Mouse (Mus musculus): ENCODE measurements at regions not wholly inside any gene's neighbourhood (a gene's known extent, or its start where the extent isn't known, plus 50 kb on each side); places are given as distances from the start of the nearest gene placed in this dataset.
A peak's percentile ranks its signal among the peaks of the same experiment; 100 is the strongest.
"Not testable (repeated sequence)": the region's sequence is repeated elsewhere in the genome, so short reads cannot be mapped to it uniquely, and the experiment has no call there.

DNA sequence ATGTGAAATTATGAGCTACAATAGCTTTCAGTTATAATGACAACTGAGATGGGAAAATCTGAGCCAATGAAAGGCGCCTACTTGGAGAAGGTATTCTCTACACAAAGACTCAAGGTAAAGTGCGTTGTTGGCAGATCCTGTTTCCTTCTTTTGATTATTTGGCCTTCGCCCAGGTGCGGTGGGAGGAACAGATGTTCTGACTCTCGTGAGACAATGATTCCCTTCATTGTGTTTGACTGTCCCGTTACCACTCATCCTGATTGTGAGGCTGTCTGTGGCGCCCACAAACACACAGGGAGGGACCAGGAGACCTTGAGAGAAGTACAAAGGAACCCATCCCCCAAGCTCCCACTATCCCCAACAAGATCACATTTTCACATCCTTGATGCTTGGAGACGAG, 92.6 kb upstream of the Gm9887 start:
- H3K9me3 ChIP-seq (ENCODE audit: control insufficient read depth, low read length) = no peaks in the 10 kb centered on the region
- WGBS = 87% methylated on average over 8 of the region's 8 CpGs

GRCm38 (mm10) chr12:69463327-69463726, 91.1 kb upstream of the Gm9887 start:
- WGBS = 97% methylated on average over 6 of the region's 6 CpGs
- not testable (repeated sequence) for DNase-seq (ENCODE audit: low spot score); H3K27me3 ChIP-seq (ENCODE audit: control insufficient read depth, insufficient read depth, low read length); H3K4me3 ChIP-seq (ENCODE audit: low read depth, low read length); H3K4me2 ChIP-seq (ENCODE audit: low read depth); H3K27ac ChIP-seq (ENCODE audit: low read depth, low read length); H3K9ac ChIP-seq (ENCODE audit: low read length); ATAC-seq (ENCODE audit: insufficient read depth, low FRiP score, low TSS enrichment); H3K4me1 ChIP-seq (ENCODE audit: control insufficient read depth, insufficient read depth, low read length); H3K36me3 ChIP-seq (ENCODE audit: control insufficient read depth, insufficient read depth, low read length); H3K9me3 ChIP-seq (ENCODE audit: control insufficient read depth, low read length)

More for the DNA sequence above, 92.6 kb upstream of the Gm9887 start:
- Histone ChIP-seq H3K27me3 (ENCODE audit: control insufficient read depth, insufficient read depth, low read length) (no peaks in the 10 kb centered on the region), H3K4me2 (ENCODE audit: low read depth) (no peak overlapping the region), H3K36me3 (ENCODE audit: control insufficient read depth, insufficient read depth, low read length) (no peaks in the 10 kb centered on the region), H3K4me3 (ENCODE audit: low read depth, low read length) (no peak overlapping the region), H3K4me1 (ENCODE audit: control insufficient read depth, insufficient read depth, low read length) (0 out of 2 replicates have a peak, but pooled peaks cover 2% of the 10 kb centered on the region), H3K9ac (ENCODE audit: low read length) (no peak overlapping the region), H3K27ac (ENCODE audit: low read depth, low read length) (no peak overlapping the region)
- DNase-seq (ENCODE audit: low spot score) (no peak), ATAC-seq (ENCODE audit: insufficient read depth, low FRiP score, low TSS enrichment) (no peak)

DNA sequence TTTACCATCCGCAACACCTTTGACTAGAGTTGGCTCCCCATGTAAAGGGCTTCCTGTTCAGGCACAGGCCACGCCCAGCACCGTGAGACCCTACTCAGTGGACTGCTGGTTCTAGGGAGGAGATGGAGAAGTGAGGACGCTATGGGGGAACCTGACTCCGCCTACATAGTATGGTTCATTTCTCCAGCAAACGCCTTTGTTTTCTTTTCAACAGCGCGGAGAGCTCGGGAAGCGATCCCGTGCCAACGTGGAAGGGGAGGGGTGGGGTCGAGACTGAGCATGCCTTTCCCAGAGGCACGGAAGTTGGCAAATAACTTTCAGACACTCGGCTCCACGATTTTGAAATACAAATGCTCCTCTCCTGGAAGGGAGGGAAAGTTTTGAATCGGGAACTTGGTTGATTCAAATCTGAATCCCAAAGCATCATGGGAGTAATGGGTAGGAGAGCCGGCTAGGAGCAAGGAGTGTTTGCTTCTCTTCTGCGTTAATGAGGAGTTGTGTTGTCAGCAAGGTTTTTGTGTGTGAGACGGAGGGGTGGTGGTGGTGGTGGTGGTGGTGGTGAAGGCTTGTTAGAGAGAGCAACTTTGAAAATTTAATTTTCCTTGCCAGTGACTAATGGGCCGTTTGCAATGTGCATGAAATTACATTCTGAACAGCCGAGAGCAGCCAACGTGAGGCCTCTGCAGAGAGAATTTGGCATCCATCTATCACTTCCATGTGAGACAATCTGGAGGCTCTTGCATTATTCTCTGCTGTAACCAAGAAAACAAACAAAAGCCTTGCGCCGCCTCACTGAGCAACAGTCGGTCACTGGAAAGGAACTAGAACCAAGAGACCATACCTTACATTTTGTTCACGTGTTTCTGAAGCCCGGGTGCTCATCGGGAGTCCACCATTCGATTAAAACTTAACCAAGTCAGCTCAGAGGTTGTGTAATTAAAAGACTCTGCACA, 89.9 kb upstream of the Gm9887 start:
- Histone ChIP-seq H3K4me2 (ENCODE audit: low read depth) (peak overlapping the region; percentile 41), H3K4me1 (ENCODE audit: control insufficient read depth, insufficient read depth, low read length) (0 out of 2 replicates have a peak, but pooled peaks cover 2% of the 10 kb centered on the region), H3K4me3 (ENCODE audit: low read depth, low read length) (peak overlapping the region; percentile 26), H3K36me3 (ENCODE audit: control insufficient read depth, insufficient read depth, low read length) (no peaks in the 10 kb centered on the region), H3K27me3 (ENCODE audit: control insufficient read depth, insufficient read depth, low read length) (no peaks in the 10 kb centered on the region), H3K9ac (ENCODE audit: low read length) (peak overlapping the region; percentile 46; the same call in 1 of the 2 replicates), H3K9me3 (ENCODE audit: control insufficient read depth, low read length) (no peaks in the 10 kb centered on the region), H3K27ac (ENCODE audit: low read depth, low read length) (no peak overlapping the region; the same call in 1 of the 2 replicates)
- 19% methylated on average over 30 of the region's 30 CpGs for WGBS
- DNase-seq (ENCODE audit: low spot score) = peak; percentile 73
- ATAC-seq (ENCODE audit: insufficient read depth, low FRiP score, low TSS enrichment) = peak; percentile 85

- H3K4me3 ChIP-seq (ENCODE audit: low read depth, low read length) = no peak overlapping the region
- H3K27ac ChIP-seq (ENCODE audit: low read depth, low read length) = no peak overlapping the region
- no peak overlapping the region for H3K9ac ChIP-seq (ENCODE audit: low read length)
- H3K27me3 ChIP-seq (ENCODE audit: control insufficient read depth, insufficient read depth, low read length) = no peaks in the 10 kb centered on the region
- WGBS = 73% methylated on average over 3 of the region's 3 CpGs
- H3K4me2 ChIP-seq (ENCODE audit: low read depth) = no peak overlapping the region
- DNase-seq (ENCODE audit: low spot score) (no peak), ATAC-seq (ENCODE audit: insufficient read depth, low FRiP score, low TSS enrichment) (no peak)
- H3K9me3 ChIP-seq (ENCODE audit: control insufficient read depth, low read length) = no peaks in the 10 kb centered on the region
- no peaks in the 10 kb centered on the region for H3K36me3 ChIP-seq (ENCODE audit: control insufficient read depth, insufficient read depth, low read length)
- 0 out of 2 replicates have a peak, but pooled peaks cover 2% of the 10 kb centered on the region for H3K4me1 ChIP-seq (ENCODE audit: control insufficient read depth, insufficient read depth, low read length)
These were observed 88.4 kb upstream of the Gm9887 start for GRCm38 (mm10) chr12:69460552-69461079.

GRCm38 (mm10) chr12:69458170-69458841, 86.0 kb upstream of the Gm9887 start:
- H3K9me3 ChIP-seq (ENCODE audit: control insufficient read depth, low read length) = no peaks in the 10 kb centered on the region
- no peak overlapping the region for H3K27ac ChIP-seq (ENCODE audit: low read depth, low read length)
- no peak for DNase-seq (ENCODE audit: low spot score)
- H3K36me3 ChIP-seq (ENCODE audit: control insufficient read depth, insufficient read depth, low read length) = no peaks in the 10 kb centered on the region
- no peak overlapping the region for H3K4me2 ChIP-seq (ENCODE audit: low read depth)
- 79% methylated on average over 14 of the region's 14 CpGs for WGBS
- no peaks in the 10 kb centered on the region for H3K27me3 ChIP-seq (ENCODE audit: control insufficient read depth, insufficient read depth, low read length)
- no peak overlapping the region for H3K4me3 ChIP-seq (ENCODE audit: low read depth, low read length)
- ATAC-seq (ENCODE audit: insufficient read depth, low FRiP score, low TSS enrichment) = no peak
- no peak overlapping the region for H3K9ac ChIP-seq (ENCODE audit: low read length)
- 0 out of 2 replicates have a peak, but pooled peaks cover 2% of the 10 kb centered on the region for H3K4me1 ChIP-seq (ENCODE audit: control insufficient read depth, insufficient read depth, low read length)

DNA sequence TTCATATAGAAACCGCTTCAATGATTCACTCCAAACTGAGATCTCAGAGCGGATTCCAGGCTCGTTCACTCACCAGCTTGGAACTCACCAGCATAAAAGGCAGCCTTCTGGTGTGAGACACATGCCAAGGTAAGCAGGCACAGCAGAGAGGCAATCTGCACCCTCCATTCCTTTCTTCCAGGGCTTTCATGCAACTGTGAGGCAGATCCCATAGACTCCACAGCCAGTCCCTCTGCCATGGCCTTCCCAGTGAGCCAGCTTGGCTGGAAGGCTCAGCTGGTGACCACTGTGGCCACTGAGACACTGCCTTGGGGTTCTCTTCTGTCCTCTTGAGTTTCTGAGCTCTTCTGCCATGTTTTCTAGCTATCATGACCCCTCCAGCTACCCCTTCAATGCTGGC, 84.5 kb upstream of the Gm9887 start:
- Histone ChIP-seq H3K27ac (ENCODE audit: low read depth, low read length) (no peak overlapping the region), H3K27me3 (ENCODE audit: control insufficient read depth, insufficient read depth, low read length) (no peaks in the 10 kb centered on the region), H3K9ac (ENCODE audit: low read length) (no peak overlapping the region), H3K36me3 (ENCODE audit: control insufficient read depth, insufficient read depth, low read length) (no peaks in the 10 kb centered on the region), H3K4me3 (ENCODE audit: low read depth, low read length) (no peak overlapping the region), H3K4me1 (ENCODE audit: control insufficient read depth, insufficient read depth, low read length) (no peaks in the 10 kb centered on the region), H3K9me3 (ENCODE audit: control insufficient read depth, low read length) (no peaks in the 10 kb centered on the region), H3K4me2 (ENCODE audit: low read depth) (no peak overlapping the region)
- 97% methylated on average over 3 of the region's 3 CpGs for WGBS
- no peak for DNase-seq (ENCODE audit: low spot score)
- ATAC-seq (ENCODE audit: insufficient read depth, low FRiP score, low TSS enrichment) = no peak

- Histone ChIP-seq H3K4me1 (ENCODE audit: control insufficient read depth, insufficient read depth, low read length) (no peaks in the 10 kb centered on the region), H3K9ac (ENCODE audit: low read length) (no peak overlapping the region), H3K9me3 (ENCODE audit: control insufficient read depth, low read length) (no peaks in the 10 kb centered on the region), H3K27ac (ENCODE audit: low read depth, low read length) (no peak overlapping the region), H3K36me3 (ENCODE audit: control insufficient read depth, insufficient read depth, low read length) (no peaks in the 10 kb centered on the region), H3K4me2 (ENCODE audit: low read depth) (no peak overlapping the region), H3K4me3 (ENCODE audit: low read depth, low read length) (no peak overlapping the region), H3K27me3 (ENCODE audit: control insufficient read depth, insufficient read depth, low read length) (no peaks in the 10 kb centered on the region)
- no peak for ATAC-seq (ENCODE audit: insufficient read depth, low FRiP score, low TSS enrichment)
- no peak for DNase-seq (ENCODE audit: low spot score)
- 91% methylated on average over 12 of the region's 12 CpGs for WGBS
These were observed 83.9 kb upstream of the Gm9887 start for GRCm38 (mm10) chr12:69456116-69456515.

DNA sequence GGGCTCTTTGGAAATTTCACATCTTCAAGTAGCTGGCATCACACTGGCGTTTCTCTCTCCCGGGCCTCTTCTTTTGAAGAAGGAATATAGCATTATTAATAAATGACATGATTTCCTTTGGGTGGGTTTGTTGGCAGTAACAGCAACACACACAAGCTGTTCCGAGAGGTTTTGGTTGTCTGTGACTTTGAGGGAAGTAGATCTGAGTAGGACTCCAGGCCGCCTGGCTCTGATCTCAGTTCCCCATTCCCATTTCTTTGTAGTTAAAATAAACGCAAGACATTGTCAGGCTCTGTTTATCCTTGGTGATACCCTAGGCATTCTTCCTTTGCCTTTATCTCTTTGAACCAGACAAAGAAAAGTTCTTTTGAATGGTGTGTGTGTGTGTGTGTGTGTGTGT, 83.3 kb upstream of the Gm9887 start:
- Histone ChIP-seq H3K27ac (ENCODE audit: low read depth, low read length) (no peak overlapping the region), H3K27me3 (ENCODE audit: control insufficient read depth, insufficient read depth, low read length) (no peaks in the 10 kb centered on the region), H3K4me2 (ENCODE audit: low read depth) (no peak overlapping the region), H3K36me3 (ENCODE audit: control insufficient read depth, insufficient read depth, low read length) (no peaks in the 10 kb centered on the region), H3K4me1 (ENCODE audit: control insufficient read depth, insufficient read depth, low read length) (no peaks in the 10 kb centered on the region), H3K4me3 (ENCODE audit: low read depth, low read length) (no peak overlapping the region), H3K9ac (ENCODE audit: low read length) (no peak overlapping the region), H3K9me3 (ENCODE audit: control insufficient read depth, low read length) (no peaks in the 10 kb centered on the region)
- WGBS = 84% methylated on average over 5 of the region's 5 CpGs
- no peak for ATAC-seq (ENCODE audit: insufficient read depth, low FRiP score, low TSS enrichment)
- DNase-seq (ENCODE audit: low spot score) = no peak
